Mouse (Mus musculus) right cerebral cortex, postnatal 10 days (tissue): ENCODE measurements around the gene Setx.

Source experiments
- DNase-seq, 2 experiments: peaks; one replicate each; pipeline ENCODE4 v3.0.0; 2021; ENCODE audit warnings: low spot score in 2 of 2

Gene Setx

DNA sequence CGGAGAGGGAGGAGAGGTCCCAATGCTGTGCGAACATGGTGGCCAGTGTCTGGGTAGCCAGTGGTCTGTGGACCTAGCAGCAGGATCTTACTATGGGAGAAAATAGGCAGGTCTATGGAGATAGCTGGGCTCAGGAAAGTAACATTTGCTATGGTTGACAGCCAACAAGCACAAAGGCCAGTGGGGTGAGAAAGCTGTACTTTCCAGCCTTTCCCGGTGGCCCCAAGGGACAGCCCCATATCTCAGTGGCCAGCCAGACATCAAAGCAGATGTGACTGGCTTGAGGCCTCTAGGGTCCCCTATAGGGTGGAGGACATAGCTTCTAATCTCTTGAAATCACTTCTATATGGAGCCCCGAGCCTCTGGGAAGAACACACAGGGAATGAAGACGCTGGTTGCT lies 93.1 kb downstream of the Setx start:
- DNase-seq: no peak

DNA sequence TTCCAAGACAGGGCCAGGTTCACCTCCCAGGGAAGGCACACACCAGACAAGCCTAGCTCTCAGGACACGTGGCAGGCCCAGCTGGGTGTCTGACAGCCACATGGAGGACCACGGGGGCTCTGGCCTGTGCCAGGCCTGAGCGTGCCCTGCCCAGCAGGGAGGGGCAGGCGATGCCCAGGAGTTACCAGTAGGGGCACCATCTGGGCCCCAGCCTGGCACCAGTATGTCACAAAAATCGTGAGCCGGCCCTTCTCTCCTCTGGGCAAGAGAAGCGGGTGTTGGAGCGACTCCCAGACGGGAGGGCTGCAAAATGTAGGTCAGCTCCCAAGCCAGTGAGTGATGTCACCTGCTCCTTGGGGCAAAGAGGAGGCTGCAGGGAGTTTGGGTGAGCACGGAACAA lies 93.9 kb downstream of the Setx start:
- DNase-seq: peak; percentile 86 to 88

DNA sequence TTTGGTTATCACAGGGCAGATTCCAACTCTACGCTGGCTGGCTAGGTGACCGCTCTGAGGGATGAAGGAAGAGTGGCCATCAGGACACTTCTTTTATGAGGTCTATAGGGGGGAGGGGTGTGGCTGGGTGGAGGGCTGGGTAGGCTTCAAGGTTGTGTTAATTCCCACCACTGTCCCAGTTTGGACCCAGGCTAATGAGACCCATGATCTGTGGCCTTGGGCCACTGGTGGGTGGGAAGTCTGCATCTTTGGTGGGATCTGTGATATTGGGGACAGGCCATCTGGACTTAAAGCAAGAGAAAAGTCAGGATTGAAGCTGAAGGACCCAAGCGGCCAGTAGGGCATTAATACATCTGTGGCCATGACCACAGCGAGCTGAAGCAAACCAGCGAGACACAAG lies 94.8 kb downstream of the Setx start:
- no peak for DNase-seq

DNA sequence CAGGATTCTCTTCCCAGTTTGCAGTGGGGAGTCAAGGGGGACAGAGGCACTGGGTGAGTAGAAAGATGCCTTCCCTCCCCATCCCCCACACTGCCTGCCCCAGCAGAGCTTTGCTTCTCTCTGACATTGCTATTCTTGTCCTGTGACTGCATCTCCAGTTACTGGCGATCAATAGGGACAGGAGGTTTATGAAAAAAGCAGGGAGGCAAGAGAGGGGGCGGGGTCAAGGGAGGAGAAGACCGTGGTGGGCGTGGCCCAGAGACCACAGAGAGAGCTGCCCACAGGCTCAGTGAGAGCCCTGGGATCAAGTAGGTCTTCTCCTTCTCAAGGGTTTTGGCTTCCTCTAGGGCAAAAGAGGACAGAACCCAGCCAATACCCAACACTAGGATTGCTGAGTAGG lies 98.3 kb downstream of the Setx start:
- DNase-seq: no peak

DNA sequence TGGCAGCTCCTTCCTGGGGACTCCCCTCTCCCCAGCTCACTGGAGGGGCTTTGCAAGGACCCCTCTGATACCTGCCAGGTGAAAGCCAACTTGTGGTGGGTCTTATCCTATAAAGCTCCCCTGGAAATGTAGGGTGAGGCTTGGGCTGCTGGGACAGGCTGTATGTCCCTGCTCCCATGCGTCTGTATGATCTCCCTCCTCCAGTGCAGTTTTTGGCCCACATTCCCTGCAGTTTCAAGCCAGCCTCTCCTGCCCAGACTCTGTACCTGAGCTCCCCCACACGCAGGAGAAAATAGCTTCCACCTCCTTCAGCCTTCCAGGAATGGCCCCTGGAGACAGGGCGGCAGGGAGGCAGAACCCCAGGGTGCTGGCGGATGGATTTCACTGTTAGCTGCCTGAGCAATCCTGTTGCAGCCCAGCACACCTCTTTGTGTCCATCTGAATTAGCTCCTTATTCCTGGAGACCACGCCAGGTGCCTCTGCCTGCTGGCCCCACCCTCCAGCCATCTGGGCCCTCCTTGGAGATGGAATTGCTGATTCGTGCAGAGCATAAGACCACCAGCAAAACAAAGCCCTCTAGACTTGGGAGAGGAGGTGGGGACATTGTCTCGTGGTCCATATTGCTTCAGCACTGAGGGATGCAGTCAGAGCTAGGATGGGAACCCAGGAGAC lies 99.7 kb downstream of the Setx start:
- DNase-seq: no peak

DNA sequence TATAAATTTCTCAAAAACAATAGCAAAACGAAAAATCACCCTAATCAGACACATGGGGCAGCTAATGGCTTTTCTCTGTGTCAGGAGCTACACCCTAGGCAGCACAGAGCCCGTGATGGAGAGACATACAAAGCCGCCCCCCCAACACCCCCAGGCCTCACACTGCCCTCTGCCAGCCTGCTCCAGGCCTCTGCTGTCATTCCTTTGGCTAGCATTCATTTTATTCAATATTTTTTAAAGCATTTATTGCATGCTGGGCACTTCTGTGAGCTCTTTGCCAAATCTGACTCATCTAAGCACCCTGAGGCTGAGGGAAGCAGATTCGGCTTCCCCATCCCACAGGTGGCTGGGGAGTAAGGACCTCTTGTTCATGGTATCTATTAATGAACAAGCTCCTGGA lies 102.7 kb downstream of the Setx start:
- DNase-seq: no peak

DNA sequence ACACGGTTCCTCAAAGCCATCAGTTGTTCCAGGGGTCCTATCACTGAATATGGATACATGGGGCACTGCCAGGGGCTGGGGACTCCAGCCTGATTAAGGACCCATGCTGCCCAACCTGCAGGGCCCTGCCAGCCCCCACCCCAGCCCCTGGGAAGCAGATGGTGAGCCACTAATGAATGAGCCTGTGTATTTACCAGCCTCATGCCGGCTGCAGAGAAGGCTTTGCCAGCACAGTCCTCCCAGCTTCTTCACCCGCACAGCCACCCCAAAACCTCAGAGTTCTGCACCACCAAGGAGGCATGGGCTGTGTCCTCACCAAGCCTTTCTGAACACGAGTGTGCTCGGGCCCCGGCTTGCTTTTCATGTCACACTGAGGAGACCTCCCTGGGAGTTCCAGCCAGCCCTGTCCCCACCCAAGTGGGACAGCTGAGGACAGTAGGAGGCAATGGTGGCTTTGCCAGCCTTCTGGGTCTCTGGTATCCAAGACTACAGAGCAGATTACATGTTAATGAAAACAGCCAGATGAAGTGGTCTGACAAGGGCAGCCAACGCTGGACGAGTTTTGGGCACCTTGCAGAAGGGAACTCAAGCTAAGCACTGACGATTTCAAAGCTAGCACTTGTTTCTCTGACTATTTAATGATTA lies 106.3 kb downstream of the Setx start:
- DNase-seq: peak; percentile 56 to 57
